Mouse (Mus musculus): ENCODE results near the gene Stk39.
"Not testable (repeated sequence)": the region's sequence is repeated elsewhere in the genome, so short reads cannot be mapped to it uniquely, and the experiment has no call there.

Gene Stk39

GRCm38 (mm10) chr2:68271301-68271700 is 200.8 kb downstream of the Stk39 start:
- no peak for DNase-seq

GRCm38 (mm10) chr2:68270836-68271235 is 201.2 kb downstream of the Stk39 start:
- DNase-seq = no peak

- DNase-seq = no peak
These were observed 202.4 kb downstream of the Stk39 start for GRCm38 (mm10) chr2:68269646-68270045.

GRCm38 (mm10) chr2:68264826-68265225 is 207.2 kb downstream of the Stk39 start:
- no peak for DNase-seq

- no peak for DNase-seq
These were observed 211.2 kb downstream of the Stk39 start for GRCm38 (mm10) chr2:68260911-68261310.

GRCm38 (mm10) chr2:68257571-68257970 is 214.5 kb downstream of the Stk39 start:
- DNase-seq = no peak

GRCm38 (mm10) chr2:68256472-68256871 is 215.6 kb downstream of the Stk39 start:
- no peak for DNase-seq

GRCm38 (mm10) chr2:68254756-68255155 is 217.3 kb downstream of the Stk39 start:
- DNase-seq = no peak

- DNase-seq = no peak
These were observed 218.8 kb downstream of the Stk39 start for GRCm38 (mm10) chr2:68253222-68253621.

GRCm38 (mm10) chr2:68252048-68252758 is 219.9 kb downstream of the Stk39 start:
- no peak for DNase-seq

- DNase-seq = no peak
These were observed 221.2 kb downstream of the Stk39 start for GRCm38 (mm10) chr2:68250897-68251296.

- no peak for DNase-seq
These were observed 222.1 kb downstream of the Stk39 start for GRCm38 (mm10) chr2:68249855-68250424.

GRCm38 (mm10) chr2:68246284-68246683 is 225.8 kb downstream of the Stk39 start:
- DNase-seq = no peak

- no peak for DNase-seq
These were observed 227.5 kb downstream of the Stk39 start for GRCm38 (mm10) chr2:68244556-68244955.

- no peak for DNase-seq
These were observed 228.1 kb downstream of the Stk39 start for GRCm38 (mm10) chr2:68243879-68244553.

- DNase-seq = no peak
These were observed 228.8 kb downstream of the Stk39 start for GRCm38 (mm10) chr2:68243273-68243672.

GRCm38 (mm10) chr2:68242069-68242468 is 230.0 kb downstream of the Stk39 start:
- DNase-seq = no peak

- peak; percentile 24 for DNase-seq
These were observed 230.4 kb downstream of the Stk39 start for GRCm38 (mm10) chr2:68241640-68242039.

- DNase-seq = not testable (repeated sequence)
These were observed 232.7 kb downstream of the Stk39 start for GRCm38 (mm10) chr2:68239415-68239814.

GRCm38 (mm10) chr2:68232929-68233328 is 239.1 kb downstream of the Stk39 start:
- DNase-seq = no peak

GRCm38 (mm10) chr2:68229872-68230271 is 242.2 kb downstream of the Stk39 start:
- no peak for DNase-seq

GRCm38 (mm10) chr2:68229081-68229480 is 243.0 kb downstream of the Stk39 start:
- no peak for DNase-seq

GRCm38 (mm10) chr2:68222227-68222873 is 249.7 kb downstream of the Stk39 start:
- no peak for DNase-seq

GRCm38 (mm10) chr2:68221226-68221625 is 250.8 kb downstream of the Stk39 start:
- peak; percentile 21 for DNase-seq

All from lung, postnatal 36 days (tissue).